Mouse (Mus musculus) layer of hippocampus, adult 2 months (tissue): ENCODE results near the gene Exoc3l2. TPM values are rescaled to one million over a fixed set of nuclear protein-coding genes. Genes with fewer than 3 reads are reported as not detected.
A peak's percentile ranks its signal among the peaks of the same experiment; 100 is the strongest.

Experiments
- DNase-seq, 2 experiments: peaks; one replicate each; pipeline ENCODE4 v3.0.0; 2022; ENCODE audit warnings: low spot score in 2 of 2
- H3K27ac ChIP-seq: fragments of 200-600 bp; 2 replicates; pipeline ENCODE4 v1.8.1; 2022
- H3K4me3 ChIP-seq: fragments of 200-600 bp; 2 replicates; pipeline ENCODE4 v1.8.1; 2022; ENCODE audit warnings: mild to moderate bottlenecking
- CTCF ChIP-seq: fragments of 200-600 bp; conservative IDR thresholded peaks from 2 replicates; pipeline ENCODE4 v1.8.1; 2022; ENCODE audit warnings: antibody characterized with exemption, mild to moderate bottlenecking, moderate library complexity
- total RNA-seq, 2 experiments: library from RNA; stranded (reverse); gene quantifications; 2 replicates each; pipeline ENCODE4 v1.2.3; 2021

Gene Exoc3l2
- total RNA-seq, 2 experiments from 2014 or later: 0.10 to 0.38 TPM

DNA sequence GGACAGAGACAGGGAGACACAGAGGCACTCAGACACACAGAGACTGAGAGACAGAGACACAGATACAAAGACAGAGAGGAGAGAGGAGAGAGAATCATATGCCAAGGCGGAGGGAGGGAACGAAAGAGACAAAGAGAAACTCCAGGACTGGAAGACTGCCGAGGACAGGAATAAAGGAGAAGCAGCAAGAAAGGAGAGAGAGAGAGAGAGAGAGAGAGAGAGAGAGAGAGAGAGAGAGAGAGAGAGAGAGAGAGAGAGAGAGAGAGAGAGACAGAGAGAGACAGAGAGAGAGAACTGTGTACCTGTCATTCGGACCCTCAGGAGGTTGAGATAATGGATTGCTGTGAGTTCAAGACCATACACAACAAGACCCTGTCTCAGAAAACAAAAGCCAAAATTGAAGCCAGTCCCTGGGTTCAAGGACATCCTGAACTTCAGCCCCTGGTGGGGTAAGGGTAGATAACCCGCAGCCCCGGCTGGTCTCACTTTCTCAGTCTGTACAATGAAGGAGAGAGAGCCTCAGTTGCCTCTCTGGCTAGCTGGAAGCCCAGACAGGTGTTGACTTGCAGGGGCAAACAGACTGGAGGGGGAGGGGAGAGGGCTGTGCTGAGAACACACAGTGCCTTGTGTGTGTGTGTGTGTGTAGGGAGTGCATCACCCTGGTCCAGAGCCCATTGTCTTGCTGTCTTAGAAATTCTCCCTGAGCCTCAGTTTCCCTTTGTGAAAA is 3.8 kb upstream of the Exoc3l2 start:
- peak overlapping the region; percentile 93 for H3K27ac ChIP-seq
- TF ChIP-seq CTCF: no peak

DNA sequence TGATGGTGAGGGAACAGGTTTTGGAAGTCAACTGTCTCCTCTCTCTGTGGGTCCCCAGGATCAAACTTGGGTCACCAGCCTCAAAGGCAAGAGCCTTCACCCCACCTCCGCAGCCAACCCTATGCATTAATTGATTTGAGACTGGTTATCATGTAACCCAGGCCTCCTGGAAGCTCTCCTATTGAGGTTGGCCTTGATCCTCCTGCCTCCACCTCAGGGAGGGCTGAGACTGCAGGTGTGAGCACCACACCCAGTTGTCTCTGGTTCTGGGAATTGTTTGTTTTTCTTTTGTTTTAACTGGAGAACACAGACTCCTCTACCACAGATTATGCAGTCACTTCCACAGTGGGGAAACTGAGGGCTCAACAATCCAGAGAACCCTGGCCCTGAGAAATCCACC is 2.6 kb upstream of the Exoc3l2 start:
- DNase-seq: no peak

More for the DNA sequence above, 3.8 kb upstream of the Exoc3l2 start:
- H3K4me3 ChIP-seq: peak overlapping the region; percentile 91
- DNase-seq: no peak

DNA sequence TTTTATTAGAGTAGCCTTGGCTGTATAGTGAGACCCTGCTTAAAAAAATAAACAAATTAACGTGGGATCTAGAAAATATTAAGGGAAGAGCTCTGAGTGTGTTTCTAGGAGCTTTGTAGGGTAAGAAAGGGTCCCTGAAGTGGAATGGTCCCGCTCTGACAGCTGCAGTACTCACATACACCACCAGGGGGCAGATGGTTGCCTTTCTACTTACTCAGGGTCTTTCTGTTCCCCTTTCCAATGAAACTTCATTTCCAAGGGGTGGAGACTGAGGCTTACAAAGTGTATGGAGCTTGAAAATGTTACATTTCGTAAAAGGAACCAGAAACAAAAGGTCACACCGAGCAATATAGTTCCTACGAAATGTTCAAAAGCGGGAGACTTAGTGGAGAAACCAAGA is 1.6 kb upstream of the Exoc3l2 start:
- H3K4me3 ChIP-seq: no peak overlapping the region
- H3K27ac ChIP-seq: no peak overlapping the region
- peak; percentile 97 for TF ChIP-seq CTCF
- peak; percentile 68 to 85 for DNase-seq

More for the DNA sequence above, 2.6 kb upstream of the Exoc3l2 start:
- TF ChIP-seq CTCF: no peak
- H3K27ac ChIP-seq: no peak overlapping the region
- H3K4me3 ChIP-seq: no peak overlapping the region

DNA sequence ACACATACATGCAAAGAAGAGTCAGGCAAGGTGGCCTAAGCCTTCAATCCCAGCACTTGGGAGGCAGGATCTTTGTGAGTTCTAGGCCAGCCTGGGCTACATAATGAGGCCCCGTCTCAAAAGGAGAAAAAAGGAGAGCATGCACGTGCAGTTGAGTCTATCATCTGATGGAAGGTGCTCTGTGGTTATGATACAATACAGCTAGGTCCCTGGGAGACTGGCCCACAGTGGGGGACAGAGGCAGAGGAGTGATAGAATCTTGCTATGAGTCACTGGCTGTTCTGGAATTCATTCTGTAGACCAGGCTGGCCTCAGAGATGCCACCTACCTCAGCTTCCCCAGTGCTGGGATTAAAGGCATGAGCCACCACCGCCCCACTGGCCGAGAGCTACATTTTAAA is 688 bp upstream of the Exoc3l2 start:
- no peak for DNase-seq
- TF ChIP-seq CTCF: no peak
- Histone ChIP-seq H3K27ac (no peak overlapping the region), H3K4me3 (no peak overlapping the region)

DNA sequence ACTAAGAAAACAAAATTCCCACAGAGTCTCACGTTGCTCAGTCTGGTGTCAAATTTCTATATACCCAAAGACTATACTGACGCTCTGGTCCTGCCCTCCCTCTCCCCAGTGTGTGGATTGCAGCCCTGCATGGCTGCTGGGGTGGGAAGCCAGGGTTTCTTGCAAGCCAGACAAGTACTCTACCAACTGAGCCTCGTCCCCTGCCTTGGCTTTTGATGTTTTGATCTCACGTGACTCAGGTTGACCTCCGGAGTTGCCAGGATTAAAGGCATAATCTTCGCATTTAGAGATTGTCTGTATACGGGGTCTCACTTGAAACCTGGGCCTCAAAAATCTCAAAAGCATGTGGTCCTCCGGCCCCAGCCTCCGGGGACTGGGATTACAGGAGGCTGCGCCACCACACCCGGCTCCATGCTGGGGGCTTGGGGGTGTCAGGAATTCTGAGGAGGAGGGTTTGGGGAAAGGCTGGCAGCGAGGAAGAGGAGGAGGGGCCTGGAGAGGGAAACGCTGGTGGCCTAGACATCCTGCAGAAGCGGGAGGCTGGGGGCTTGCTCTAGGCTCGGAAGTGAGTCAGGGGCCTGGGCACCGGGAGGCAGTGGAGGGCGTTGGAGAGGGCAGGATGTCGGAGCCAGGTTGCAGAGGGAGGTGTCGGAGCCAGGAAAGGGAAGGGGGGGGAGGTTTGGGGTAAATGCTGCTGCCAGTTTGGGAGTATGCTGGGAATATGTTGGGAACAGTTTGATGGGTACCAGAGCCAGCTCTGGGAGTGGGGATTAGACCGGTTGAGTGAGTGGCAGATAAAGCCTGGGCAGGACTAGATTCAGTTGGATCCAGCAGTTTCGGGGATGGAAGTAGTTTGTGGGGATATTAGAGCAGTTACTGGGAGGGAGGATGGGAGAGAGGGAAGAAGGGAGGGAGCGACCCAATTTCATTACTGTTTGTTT is 1.5 kb downstream of the Exoc3l2 start:
- DNase-seq: no peak
- Histone ChIP-seq H3K27ac (peak overlapping the region; percentile 51; the same call in 1 of the 2 replicates), H3K4me3 (peak overlapping the region; percentile 11; the same call in 1 of the 2 replicates)
- no peak for TF ChIP-seq CTCF

DNA sequence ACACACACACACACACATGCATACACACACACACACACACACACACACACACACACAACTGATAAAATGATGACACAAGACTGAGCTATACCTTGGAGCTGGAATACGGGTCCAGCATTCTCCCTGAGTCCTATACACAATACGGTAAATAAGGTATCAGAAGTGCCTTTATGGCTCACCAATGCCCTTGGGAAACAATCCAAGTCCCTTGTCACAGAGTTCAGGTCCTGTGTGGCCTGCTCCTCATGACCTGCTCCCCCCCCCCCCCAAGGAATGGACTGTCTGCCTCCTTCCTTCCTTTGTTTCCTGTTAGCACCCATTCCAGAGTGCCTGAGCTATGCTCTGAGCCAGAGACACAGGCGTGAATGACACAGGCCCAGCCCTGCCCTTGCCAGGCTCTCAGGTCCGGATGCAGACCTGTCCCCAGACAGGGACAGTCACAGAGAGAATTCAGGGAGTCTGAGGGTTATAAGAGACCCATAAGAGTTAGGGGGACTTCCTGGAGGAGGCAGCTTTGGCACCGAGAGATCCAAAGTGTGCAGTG is 3.5 kb downstream of the Exoc3l2 start:
- DNase-seq: no peak
- Histone ChIP-seq H3K4me3 (no peak overlapping the region), H3K27ac (no peak overlapping the region)
- TF ChIP-seq CTCF: no peak

DNA sequence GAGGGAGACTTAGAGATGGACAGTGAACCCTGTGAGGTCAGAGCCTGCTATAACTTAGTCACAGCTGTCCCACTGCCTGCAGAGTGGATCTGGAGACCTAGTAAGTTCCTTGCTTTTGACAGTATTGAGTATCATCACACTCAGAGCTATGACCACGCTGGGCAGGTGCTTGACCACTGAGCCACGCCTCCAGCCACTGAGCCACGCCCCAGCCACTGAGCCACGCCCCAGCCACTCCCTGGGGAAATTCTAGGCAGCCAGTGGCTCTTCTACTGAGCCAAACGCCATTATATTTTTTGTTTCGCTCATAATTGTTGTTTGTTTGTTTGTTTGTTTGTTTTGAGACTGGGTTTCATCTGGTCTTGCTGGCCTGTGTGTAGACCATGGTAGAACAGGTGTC is 4.5 kb downstream of the Exoc3l2 start:
- no peak overlapping the region for H3K27ac ChIP-seq
- H3K4me3 ChIP-seq: no peak overlapping the region
- no peak for DNase-seq
- TF ChIP-seq CTCF: no peak

DNA sequence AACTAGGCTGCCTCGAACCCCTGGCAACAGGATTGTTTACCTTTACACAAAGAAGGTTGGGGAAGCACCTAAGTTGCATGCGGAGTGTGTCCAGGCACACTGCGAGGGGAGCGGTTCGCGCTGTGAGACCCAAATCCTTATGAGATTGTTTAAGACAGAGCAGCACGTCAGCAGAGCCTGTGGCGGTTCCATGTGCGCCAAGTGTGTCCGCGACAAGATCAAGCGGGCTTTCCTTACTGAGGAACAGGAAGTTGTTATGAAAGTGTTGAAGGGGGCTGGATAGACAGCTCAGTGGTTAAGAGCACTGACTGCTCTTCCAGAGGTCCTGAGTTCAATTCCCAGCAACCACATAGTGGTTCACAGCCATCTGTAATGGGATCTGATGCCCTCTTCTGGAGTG is 5.1 kb downstream of the Exoc3l2 start:
- Histone ChIP-seq H3K27ac (no peak overlapping the region), H3K4me3 (no peak overlapping the region)
- no peak for TF ChIP-seq CTCF
- no peak for DNase-seq

DNA sequence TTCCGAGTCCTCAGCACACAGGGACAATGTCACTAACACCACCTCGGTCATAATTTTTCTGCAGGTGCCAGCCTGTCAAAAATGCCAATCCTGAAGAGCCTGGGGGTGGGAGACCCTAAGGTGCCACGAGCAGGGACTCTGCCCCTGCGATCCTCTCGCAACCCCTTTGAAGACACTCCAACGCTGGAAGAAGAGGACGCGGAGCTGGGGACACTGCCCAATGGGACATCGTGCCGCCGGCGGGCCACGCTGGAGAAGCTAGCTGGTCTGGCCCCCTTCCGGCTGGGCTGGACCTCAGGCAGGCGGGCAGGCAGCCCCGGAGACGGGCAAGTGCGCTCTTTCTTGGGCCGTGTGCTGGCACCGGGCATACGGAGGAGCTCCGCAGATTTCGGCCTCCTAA is 6.3 kb downstream of the Exoc3l2 start:
- H3K27ac ChIP-seq: no peak overlapping the region
- no peak for DNase-seq
- no peak for TF ChIP-seq CTCF
- H3K4me3 ChIP-seq: no peak overlapping the region

DNA sequence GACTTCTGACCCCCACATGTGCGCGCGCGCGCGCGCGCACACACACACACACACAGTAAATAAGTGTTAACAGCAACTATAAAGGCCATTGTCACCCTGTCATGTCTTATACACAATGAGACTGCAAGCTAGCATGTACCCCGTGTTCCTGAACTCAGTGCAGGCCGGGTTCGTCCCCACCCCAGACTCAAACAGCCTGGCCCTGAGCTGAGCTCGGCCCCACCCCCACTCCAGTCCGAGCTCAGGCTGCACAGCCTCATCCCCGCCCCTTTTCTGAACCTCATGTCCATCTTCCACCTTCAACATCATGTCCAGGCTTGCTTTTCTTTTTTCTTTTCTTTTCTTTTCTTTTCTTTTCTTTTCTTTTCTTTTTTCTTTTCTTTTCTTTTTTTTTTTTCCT is 7.2 kb downstream of the Exoc3l2 start:
- no peak overlapping the region for H3K27ac ChIP-seq
- no peak overlapping the region for H3K4me3 ChIP-seq
- no peak for DNase-seq
- TF ChIP-seq CTCF: no peak

DNA sequence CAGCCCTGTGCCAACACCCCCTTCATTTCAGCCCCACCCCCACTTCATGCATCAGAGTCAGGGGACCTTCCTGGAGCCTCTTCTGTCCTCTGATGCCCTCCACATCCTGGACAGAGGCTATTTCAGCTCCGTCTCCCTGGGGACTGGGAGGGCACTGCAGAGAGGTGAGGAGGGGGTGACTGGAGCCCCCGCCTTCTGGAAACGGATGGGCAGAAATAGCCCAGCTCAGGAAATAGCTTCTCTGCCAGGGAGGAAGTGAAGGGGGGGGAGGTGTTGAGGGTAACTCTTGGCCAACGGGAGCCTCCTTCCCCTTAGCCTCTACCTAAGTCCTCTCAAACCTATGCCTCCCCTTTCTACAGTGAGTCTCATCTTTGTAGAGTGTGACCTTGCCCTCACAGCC is 9.3 kb downstream of the Exoc3l2 start:
- no peak for TF ChIP-seq CTCF
- H3K4me3 ChIP-seq: no peak overlapping the region
- no peak for DNase-seq

DNA sequence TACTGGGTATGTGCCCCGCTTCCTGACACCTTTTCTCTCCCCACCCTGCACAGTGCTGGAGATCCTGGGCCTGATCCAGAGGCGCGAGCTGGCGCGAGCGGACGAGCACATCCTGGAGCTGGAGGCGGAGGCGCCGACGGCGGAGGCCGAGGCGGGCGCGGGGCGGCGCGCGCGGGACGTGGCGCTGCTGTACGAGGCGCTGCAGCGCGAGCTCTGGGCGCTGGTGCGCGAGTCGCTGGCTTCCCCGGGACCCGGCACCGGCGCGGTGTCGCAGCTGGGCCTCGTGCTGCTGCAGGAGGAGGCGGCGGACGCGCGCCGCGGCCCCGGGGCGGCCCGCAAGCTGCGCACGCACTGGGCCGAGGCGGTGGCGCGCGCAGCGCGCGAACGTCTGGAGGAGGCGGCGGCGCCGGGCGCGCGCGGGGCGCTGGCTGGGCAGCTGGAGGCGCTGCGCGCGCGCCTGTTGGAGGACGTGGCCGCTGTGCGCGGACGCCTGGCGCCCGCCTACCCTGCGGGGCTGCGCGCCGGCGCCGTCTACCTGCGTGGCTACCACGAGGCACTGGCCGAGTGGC is 10.8 kb downstream of the Exoc3l2 start:
- no peak for TF ChIP-seq CTCF
- peak overlapping the region; percentile 66 for H3K4me3 ChIP-seq
- peak; percentile 47 to 73 for DNase-seq
- H3K27ac ChIP-seq: peak overlapping the region; percentile 87

More for the DNA sequence above, 9.3 kb downstream of the Exoc3l2 start:
- no peak overlapping the region for H3K27ac ChIP-seq

DNA sequence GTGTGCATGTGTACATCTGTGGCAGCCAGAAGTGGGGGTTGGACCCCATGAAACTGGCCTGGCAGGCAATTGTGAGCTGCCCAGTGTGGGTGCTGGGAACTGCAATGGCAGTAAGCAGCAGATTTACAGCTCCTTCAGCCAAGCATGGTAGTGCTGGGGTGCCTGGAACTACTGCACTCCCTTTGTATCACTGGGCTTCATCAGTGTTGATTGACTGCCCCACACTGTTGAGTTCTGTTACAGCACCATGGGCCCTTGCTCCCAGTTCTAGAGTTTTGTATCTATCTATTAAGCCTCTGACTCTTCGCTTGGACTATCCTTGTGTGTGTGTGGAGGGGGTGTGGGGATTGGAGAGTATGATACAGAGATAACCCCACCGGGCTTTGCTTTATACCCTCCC is 14.0 kb downstream of the Exoc3l2 start:
- peak; percentile 64 for TF ChIP-seq CTCF
- DNase-seq: no peak
- Histone ChIP-seq H3K27ac (no peak overlapping the region), H3K4me3 (no peak overlapping the region)
